Mouse (Mus musculus) stomach, postnatal 0 days (tissue): Measurements from ENCODE around the gene Krt20.

Source experiments
- CTCF ChIP-seq: IDR thresholded peaks from 2 replicates; pipeline ENCODE4 v1.5.1; 2016; ENCODE audit warnings: antibody characterized with exemption, low read depth, mild to moderate bottlenecking, moderate library complexity
- EP300 ChIP-seq: optimal IDR thresholded peaks from 2 replicates; pipeline ENCODE3; 2016; ENCODE audit warnings: antibody characterized with exemption

DNA sequence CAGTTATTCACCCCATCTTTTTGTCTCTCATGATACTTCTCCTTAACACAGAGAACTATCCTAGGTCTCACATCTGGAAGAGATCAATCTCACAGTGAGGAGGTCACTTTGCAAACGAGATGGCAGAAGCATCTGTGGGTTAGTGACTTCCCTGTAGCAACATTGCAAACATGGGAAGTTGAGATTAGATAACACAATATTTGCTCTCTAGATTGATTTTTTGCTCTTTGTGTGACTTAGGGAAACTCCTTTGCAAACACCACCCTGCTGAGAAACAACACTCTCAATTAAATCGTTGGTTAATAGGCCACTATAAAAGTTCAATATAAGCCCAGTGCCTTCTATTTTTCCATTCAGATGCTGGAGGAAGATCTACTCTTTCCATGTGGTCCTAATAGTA lies 10.8 kb upstream of the Krt20 start:
- TF ChIP-seq CTCF: no peak
- no peak for TF ChIP-seq EP300
